Mouse (Mus musculus) brain, embryonic 14.5 days (tissue): ENCODE results near the gene Toporsl.

ENCODE experiments used
- CTCF ChIP-seq: fragments of 200-500 bp; IDR thresholded peaks from 2 replicates; pipeline ENCODE4 v1.5.1; 2012; ENCODE audit warnings: inconsistent platforms, mild to moderate bottlenecking, moderate library complexity, borderline replicate concordance; ENCODE audit not compliant: insufficient read depth, insufficient read length; ENCODE audit errors: extremely low read depth
- POLR2A ChIP-seq: fragments of 200-500 bp; IDR thresholded peaks from 2 replicates; pipeline ENCODE4 v1.6.1; 2012; ENCODE audit warnings: mild to moderate bottlenecking, inconsistent platforms, borderline replicate concordance; ENCODE audit not compliant: poor library complexity, insufficient read depth, insufficient read length, severe bottlenecking; ENCODE audit errors: extremely low read depth

DNA sequence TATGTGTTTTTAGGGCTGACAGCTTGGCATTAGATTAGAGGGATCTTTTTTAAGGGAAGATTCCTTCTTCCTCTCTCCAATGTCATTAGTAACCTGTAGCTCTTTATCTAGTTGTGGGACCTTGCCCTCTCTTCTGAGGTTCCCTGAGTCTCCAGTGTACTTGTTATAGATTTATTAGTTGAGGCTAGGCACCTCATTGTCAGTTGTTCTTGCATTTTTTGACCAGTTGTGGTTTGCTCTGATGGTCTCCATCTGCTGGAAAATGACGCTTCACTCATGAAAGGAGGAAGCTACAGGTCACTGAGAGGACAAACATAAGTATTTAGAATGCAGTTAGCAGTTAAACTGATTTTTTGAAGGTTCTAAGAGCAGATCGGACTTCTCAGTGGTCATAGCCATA is at the start of gene Toporsl:
- no peak for TF ChIP-seq POLR2A
- TF ChIP-seq CTCF, result no peak
